Mouse (Mus musculus) adrenal gland, adult (tissue): ENCODE measurements around the gene Cnnm3.

Experiments
- DNase-seq, 2 experiments: peaks; one replicate each; pipeline ENCODE4 v3.0.0; 2022 to 2023; ENCODE audit warnings: low spot score in 1 of 2; ENCODE audit not compliant: inconsistent age in 2 of 2

Cnnm3 gene

DNA sequence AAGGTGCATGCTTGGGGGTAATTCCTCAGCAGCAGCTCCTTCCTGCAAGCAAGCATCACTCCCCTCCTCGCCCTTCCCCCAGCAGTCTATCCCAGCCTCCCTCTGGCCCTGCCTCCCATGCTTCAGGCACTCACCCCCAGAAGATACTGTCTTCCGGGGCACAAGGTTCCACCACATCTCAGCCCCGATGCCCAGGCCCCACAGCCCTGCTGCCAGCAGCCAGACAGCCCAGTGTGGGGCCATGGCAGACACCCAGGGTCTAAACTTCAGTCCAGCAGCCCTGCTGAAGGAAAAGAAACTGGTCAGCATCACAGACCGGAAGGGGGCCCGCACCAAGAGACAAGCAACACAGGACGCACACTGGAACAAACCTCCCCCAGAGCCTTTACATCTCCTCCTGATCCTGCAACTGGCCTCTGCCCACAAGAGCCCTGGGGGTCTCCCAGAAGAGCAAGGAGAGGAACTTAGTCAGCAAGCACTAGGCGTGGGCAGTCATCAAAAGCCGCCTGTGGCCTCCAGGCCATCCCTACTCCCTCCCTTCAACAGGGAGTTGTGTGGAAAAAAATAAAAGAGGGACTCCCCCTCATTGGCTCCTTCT, 44.2 kb downstream of the Cnnm3 start:
- DNase-seq: peak; percentile 50 to 69

DNA sequence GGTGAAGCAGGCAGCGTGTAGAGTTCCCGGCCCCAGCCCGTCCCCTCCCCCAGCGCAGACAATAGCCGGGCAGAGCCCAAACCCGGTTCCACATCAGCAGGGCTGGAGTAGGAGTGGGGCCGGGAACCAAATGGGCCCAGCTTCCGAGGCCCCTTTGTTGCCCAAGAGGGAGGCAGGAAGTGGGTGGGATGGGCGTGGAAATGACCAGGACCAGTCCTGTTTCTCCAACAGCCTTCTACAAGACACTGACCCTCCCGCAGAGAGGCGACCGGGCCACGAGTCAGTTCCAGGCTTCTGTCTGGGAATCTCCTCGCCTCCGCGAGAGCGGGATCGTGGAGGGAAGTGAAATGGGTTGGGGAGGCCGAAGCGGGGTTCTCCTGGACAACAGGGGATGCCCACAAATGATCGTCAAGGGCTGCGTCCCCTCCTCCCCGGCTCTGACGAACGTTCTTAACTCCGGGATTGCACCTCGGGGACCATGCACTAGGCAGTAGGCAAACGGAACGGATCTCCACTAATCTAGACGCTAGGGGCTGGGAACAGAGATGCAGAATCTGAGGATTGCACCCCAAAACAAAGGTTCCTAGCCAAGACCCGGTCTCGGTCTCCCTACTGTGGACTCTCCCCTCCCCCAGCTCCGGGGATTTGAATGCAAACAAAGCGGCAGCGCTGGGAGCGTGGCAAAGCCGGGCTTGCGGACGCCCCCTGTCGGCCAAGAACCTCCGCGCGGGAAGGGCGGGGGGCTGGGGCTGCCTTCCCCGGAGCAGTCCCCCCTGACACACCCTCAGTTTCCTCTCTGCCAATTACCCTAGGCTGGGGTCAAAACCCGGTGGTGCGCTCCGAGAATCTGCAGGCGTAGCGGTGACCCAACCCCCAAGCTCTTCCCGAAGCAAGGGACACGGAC, 45.1 kb downstream of the Cnnm3 start:
- DNase-seq: peak; percentile 91 to 97

GRCm38 (mm10) chr1:36557457-36558011, 45.9 kb downstream of the Cnnm3 start:
- DNase-seq: peak; percentile 89 to 94

- DNase-seq: peak; percentile 84 to 92
Measured at GRCm38 (mm10) chr1:36558031-36558993, 46.6 kb downstream of the Cnnm3 start, which contains the start of gene Sema4c. Gene Sema4c (minus strand): TSS chr1:36558349.

GRCm38 (mm10) chr1:36559256-36559655, 47.6 kb downstream of the Cnnm3 start:
- no peak for DNase-seq

DNA sequence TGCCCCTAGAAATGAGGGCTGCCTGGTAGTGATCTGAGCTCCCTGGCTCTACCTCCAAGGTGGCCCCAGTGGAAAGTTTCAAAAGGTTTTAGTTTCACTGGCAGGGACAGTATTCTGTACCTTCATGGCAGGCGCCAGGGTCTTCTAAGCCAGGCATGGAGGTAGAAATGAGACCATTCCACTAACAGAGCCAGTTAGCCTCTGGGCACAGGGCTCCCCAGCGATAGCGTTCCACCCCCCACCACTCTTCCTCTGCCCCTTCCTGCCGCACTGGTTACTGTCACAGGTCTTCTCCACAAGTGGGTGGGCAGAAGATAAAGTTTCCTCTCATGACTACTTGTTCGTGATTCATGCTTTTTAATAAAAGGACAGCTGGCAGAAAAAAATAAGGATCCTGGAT, 48.2 kb downstream of the Cnnm3 start:
- DNase-seq: no peak

- peak; percentile 56 to 81 for DNase-seq
Measured at GRCm38 (mm10) chr1:36560903-36561302, 49.2 kb downstream of the Cnnm3 start.

- DNase-seq: no peak
Measured at GRCm38 (mm10) chr1:36562388-36562787, 50.7 kb downstream of the Cnnm3 start.

GRCm38 (mm10) chr1:36563197-36563596, 51.5 kb downstream of the Cnnm3 start:
- no peak for DNase-seq

DNA sequence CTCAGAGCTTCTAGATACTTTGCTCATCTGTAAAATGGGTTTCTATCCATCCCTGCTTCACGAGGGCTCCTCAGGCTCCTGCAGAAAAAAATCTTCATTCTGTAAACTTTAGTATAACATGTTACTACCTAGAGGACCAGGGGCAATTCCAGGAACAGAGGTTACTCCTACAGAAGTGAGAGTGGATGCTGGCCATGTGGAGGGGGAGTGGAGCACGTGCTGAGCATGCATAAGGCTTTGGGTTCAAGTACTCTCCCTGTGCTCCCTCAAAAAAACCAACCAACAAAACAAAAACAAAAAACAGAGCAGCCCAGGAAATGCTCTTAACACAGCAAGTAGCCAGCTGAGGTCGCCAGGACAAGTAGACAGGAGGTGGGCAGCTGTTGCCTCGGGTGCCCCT, 52.0 kb downstream of the Cnnm3 start:
- no peak for DNase-seq

DNA sequence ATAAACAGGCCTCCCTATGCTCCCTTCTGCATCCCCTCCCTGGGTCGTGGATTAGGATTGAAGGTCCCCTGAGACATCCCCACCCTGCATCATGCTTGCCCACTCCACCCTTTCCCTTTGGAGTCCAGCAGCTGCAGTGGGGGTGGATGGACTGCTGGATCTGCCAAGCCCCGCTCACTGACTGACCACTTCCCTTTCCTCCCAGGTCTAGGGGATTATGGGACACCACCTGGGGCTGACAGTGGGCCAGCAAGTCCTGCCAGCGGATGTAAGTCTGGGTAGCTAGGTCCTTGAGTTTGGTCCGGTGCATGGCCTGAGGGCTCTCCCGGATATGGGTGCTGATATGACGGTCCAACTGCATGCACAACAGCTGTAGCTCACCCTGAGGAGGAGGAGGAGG, 52.4 kb downstream of the Cnnm3 start:
- peak in 1 of 2 experiments; percentile 46 for DNase-seq

GRCm38 (mm10) chr1:36566425-36566824, 54.8 kb downstream of the Cnnm3 start:
- DNase-seq: no peak

DNA sequence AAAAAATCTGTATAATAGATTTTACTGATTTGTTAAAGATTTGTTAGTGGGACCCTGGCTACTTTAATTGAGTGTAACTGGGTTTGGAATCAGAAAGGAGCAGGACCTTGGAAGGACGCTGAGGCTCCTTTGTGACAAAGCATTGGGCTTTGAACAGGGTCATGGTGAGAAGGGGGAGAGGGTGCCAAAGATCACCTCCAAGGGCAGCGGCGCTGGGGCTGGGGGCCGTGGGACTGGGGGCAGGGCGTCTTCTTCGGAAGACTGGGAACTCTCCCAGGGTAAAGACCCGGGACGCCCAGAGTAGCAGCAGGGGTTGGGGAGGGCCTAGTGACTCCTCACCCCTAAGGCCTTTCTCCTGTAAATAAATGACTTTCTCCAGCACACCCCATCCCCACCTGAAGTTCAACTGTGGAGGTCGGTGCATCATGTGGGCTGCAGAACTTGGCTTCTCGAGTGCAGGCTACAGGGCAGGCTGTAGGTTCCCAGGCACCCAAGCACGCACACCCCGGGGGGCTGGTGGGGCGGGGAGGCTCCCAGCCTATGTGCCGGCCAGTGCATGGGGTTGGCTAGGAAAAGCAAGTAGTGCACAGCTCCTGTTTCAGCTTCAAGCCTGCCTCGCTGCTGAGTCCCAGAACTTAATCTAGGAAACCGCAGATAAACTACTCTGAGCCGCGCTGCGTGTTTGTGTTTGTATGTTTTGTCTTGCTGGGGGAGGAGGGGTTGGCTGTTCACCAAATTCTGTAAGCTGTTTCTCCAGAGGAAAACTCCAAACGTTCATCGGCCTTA, 56.3 kb downstream of the Cnnm3 start:
- no peak for DNase-seq

DNA sequence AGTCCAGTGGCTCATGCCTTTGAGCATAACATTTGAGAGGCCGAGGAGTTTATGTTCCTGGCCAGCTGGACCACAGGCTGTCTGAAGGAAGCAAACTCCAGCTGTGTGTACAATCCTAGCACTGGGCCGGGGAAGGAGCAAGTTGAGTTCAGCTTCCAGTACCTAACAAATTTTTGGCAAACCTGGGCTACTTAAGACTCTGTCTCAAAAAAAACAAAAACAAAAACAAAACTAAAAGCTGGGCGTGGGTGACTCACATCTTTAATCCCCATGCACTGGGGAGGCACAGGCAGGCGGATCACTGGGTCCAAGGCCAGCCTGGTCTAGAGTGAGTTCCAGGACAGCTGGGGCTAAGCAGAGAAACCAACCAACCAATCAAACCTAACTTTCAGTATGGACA, 57.1 kb downstream of the Cnnm3 start:
- DNase-seq: peak; percentile 58 to 79

- peak; percentile 57 to 75 for DNase-seq
Measured at GRCm38 (mm10) chr1:36569694-36570276, 58.1 kb downstream of the Cnnm3 start.

DNA sequence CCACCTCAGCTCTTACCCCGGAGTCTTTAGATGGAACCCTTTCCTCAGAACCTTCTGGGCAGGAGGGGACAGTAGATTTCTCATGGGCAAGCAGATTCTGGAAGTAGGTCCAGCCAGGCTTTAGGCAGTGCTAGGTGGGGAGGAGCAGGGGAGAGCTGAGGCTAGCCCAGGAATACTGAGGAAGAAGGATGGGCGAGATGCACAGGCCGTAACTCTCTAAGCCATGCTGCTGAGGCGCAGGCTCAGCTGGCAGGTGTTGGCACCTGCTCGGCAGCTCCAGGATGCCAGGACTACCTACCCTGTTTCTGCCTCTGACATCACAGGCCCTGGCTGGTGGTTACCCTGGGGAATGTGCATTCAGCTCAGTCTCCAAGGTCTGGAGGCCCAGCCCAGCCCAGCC, 58.7 kb downstream of the Cnnm3 start:
- DNase-seq: no peak

DNA sequence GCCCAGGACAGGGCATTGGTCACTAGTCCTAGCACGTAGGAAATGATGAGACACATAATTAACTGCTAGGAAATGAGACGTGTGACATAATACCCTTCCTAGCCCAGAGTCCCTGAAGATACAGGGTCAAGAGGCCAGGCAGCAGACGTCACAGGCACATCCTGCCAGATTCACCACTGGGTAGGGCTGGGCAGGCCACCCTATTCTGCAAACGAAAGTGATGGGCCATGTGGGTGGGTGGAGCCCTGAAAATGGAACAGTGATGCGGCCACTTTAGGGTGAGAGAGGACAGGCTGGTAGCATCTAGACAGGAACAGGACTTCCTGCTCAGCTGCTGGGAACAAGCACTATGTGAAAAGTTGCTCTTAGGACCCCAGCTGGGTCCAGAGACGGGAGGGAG, 60.0 kb downstream of the Cnnm3 start:
- peak; percentile 90 to 95 for DNase-seq

- peak in 1 of 2 experiments; percentile 65 for DNase-seq
Measured at GRCm38 (mm10) chr1:36572140-36572700, 60.6 kb downstream of the Cnnm3 start.

DNA sequence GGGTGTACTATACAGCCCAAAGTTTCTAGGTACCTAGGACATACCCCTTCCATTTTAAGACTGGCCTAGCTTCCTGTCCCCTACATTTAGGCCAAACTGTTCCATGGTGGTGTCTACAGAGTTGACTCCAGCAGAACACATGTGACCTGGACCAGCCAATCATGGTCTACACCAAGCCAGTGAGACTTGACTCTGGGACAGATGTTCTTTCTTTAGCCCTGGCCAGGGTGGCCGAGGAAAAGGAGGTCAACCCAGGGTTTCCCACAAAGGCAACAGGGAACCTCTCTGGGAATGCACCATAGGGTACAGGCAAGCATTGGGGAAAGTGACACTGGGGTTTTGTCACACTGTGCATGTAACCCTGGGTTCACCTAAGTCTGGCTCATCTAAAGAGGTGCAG, 61.0 kb downstream of the Cnnm3 start:
- no peak for DNase-seq
